Mouse (Mus musculus): ENCODE data around the gene Nupl1. TPM values are rescaled to one million over a fixed set of nuclear protein-coding genes. Genes with fewer than 3 reads are reported as not detected.

Nupl1 gene
- total and polyA plus RNA-seq, 3 experiments = not detected

DNA sequence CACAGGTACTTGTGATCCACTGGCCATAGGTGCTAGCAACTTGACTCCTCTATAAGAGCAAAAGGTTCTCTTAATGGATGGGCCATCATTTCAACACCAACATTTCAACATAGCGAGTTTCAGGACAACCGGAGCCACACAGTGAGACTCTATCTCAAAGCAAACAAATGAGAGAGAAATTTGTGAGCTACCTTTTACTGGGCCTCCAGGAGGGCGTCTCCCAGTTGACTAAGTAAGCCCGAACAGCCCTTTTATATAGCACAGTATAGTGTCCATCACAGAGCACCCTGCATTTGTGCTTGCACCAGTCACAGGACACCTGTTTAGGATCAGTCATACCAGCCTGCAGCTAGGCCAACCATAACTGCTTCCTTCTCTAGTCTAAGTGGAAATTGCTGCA is 5.9 kb upstream of the Nupl1 start:
- in situ Hi-C loops (cut with MboI; ENCODE audit: low pct_ligation_motif_present, low pct_unique_long_range_greater_than_20kb, low sequenced_read_pairs) = loop anchor here (25.0 kb wide), 1 partner anchor 480 kb away; no protein-coding TSS in a partner anchor
- no peaks in the 10 kb centered on the region for H3K9me3 ChIP-seq (replicated peaks; ENCODE audit: low read length)
- H3K27me3 ChIP-seq (replicated peaks) = no peaks in the 10 kb centered on the region
- H3K79me2 ChIP-seq (replicated peaks; ENCODE audit: control insufficient read depth, extremely low read depth, insufficient read depth, poor library complexity, severe bottlenecking) = no peaks in the 10 kb centered on the region
- no peak overlapping the region for H3K9ac ChIP-seq (ENCODE audit: insufficient read depth, low read depth)
- DNase-seq (ENCODE audit: extremely low read depth) = no peak
- H3K4me1 ChIP-seq (ENCODE audit: control insufficient read depth in 1 of 2, insufficient read depth in 2 of 2) = peaks cover 0 to 7% of the 10 kb centered on the region in 2 experiments; a peak in 2 of 4 replicates
- no peak overlapping the region for H3K4me2 ChIP-seq (ENCODE audit: insufficient read depth, low read depth, poor library complexity, severe bottlenecking)
- H3K27ac ChIP-seq (ENCODE audit: insufficient read depth, low read depth) = no peak overlapping the region
- H3K4me3 ChIP-seq (replicated peaks in 1 of 3; ENCODE audit: low read depth in 2 of 3, low read length in 2 of 3, poor library complexity in 1 of 3) = no peak overlapping the region
- dilution Hi-C loops (cut with MboI; ENCODE audit: extremely low pct_ligation_motif_present, extremely low pct_unique_long_range_greater_than_20kb, low sequenced_read_pairs) = no loop called here
- H3K36me3 ChIP-seq (replicated peaks in 1 of 2; ENCODE audit: control insufficient read depth in 1 of 2, insufficient read depth in 1 of 2, low read length in 1 of 2) = no peaks in the 10 kb centered on the region
- no peak for TF ChIP-seq TBP (conservative IDR thresholded peaks at IDR 0.05; ENCODE audit: low read depth, low read length)
- no peak for TF ChIP-seq ZC3H11A (IDR thresholded peaks at IDR 0.05; ENCODE audit: low read depth, low read length)

DNA sequence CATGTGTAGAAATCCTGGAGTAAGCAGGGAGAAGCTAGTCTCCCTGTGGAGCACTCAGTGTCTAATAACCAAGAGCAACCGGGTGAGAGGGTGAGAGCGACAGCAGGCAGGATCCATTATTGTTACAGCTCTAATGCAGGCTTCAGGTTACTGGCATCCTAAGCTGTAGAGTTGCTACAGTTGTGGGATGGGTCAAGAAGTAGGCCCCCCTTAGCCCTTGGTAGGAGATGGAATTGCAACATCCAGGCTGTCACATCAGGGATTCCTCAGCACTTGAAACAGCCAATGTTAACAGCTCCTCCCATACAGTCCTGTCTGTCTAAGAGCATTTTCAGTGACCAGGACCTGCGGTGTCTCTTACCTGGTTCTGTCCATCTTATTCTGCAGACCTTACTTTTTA is 5.1 kb upstream of the Nupl1 start:
- Histone ChIP-seq H3K79me2 (replicated peaks; ENCODE audit: control insufficient read depth, extremely low read depth, insufficient read depth, poor library complexity, severe bottlenecking) (no peaks in the 10 kb centered on the region), H3K27ac (ENCODE audit: insufficient read depth, low read depth) (no peak overlapping the region), H3K27me3 (replicated peaks) (no peaks in the 10 kb centered on the region), H3K36me3 (replicated peaks in 1 of 2; ENCODE audit: control insufficient read depth in 1 of 2, insufficient read depth in 1 of 2, low read length in 1 of 2) (no peaks in the 10 kb centered on the region), H3K4me3 (replicated peaks in 1 of 3; ENCODE audit: low read depth in 2 of 3, low read length in 2 of 3, poor library complexity in 1 of 3) (no peak overlapping the region), H3K4me1 (ENCODE audit: control insufficient read depth in 1 of 2, insufficient read depth in 2 of 2) (peaks cover 0 to 7% of the 10 kb centered on the region in 2 experiments; a peak in 2 of 4 replicates), H3K4me2 (ENCODE audit: insufficient read depth, low read depth, poor library complexity, severe bottlenecking) (no peak overlapping the region), H3K9me3 (replicated peaks; ENCODE audit: low read length) (no peaks in the 10 kb centered on the region), H3K9ac (ENCODE audit: insufficient read depth, low read depth) (no peak overlapping the region)
- dilution Hi-C loops (cut with MboI; ENCODE audit: extremely low pct_ligation_motif_present, extremely low pct_unique_long_range_greater_than_20kb, low sequenced_read_pairs) (no loop called here), in situ Hi-C loops (cut with MboI; ENCODE audit: low pct_ligation_motif_present, low pct_unique_long_range_greater_than_20kb, low sequenced_read_pairs) (loop anchor here (25.0 kb wide), 1 partner anchor 481 kb away; no protein-coding TSS in a partner anchor)
- TF ChIP-seq ZMIZ1 (IDR thresholded peaks at IDR 0.05; ENCODE audit: low read depth, low read length) (no peak), JUND (conservative IDR thresholded peaks at IDR 0.05; ENCODE audit: low read depth, low read length) (no peak), ZC3H11A (IDR thresholded peaks at IDR 0.05; ENCODE audit: low read depth, low read length) (no peak)
- no peak for DNase-seq (ENCODE audit: extremely low read depth)

DNA sequence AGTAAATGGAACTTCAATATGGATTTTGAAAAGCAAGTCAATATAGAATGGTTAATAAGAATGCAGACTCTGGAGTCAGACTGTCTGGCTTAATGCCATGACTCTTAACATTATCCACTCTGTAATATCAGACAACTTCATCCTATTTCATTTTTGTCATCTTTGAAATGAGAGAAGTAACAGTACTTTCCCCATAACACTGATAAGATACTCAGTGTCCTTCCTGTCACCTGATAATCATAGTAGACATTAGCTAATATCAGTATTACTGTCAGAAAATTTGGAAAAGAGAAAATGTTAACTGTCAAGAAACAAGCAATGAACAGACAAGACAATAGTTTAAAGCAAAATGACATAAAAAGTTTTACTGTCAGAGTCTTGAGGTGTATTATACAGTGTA is 3.5 kb upstream of the Nupl1 start:
- no peak overlapping the region for H3K9ac ChIP-seq (ENCODE audit: insufficient read depth, low read depth)
- H3K79me2 ChIP-seq (replicated peaks; ENCODE audit: control insufficient read depth, extremely low read depth, insufficient read depth, poor library complexity, severe bottlenecking) = peaks cover 14% of the 10 kb centered on the region
- H3K9me3 ChIP-seq (replicated peaks; ENCODE audit: low read length) = no peaks in the 10 kb centered on the region
- DNase-seq (ENCODE audit: extremely low read depth) = no peak
- H3K4me2 ChIP-seq (ENCODE audit: insufficient read depth, low read depth, poor library complexity, severe bottlenecking) = no peak overlapping the region
- dilution Hi-C loops (cut with MboI; ENCODE audit: extremely low pct_ligation_motif_present, extremely low pct_unique_long_range_greater_than_20kb, low sequenced_read_pairs) (no loop called here), in situ Hi-C loops (cut with MboI; ENCODE audit: low pct_ligation_motif_present, low pct_unique_long_range_greater_than_20kb, low sequenced_read_pairs) (loop anchor here (25.0 kb wide), 1 partner anchor 483 kb away; no protein-coding TSS in a partner anchor)
- H3K27ac ChIP-seq (ENCODE audit: insufficient read depth, low read depth) = no peak overlapping the region
- no peaks in the 10 kb centered on the region for H3K27me3 ChIP-seq (replicated peaks)
- H3K36me3 ChIP-seq (replicated peaks in 1 of 2; ENCODE audit: control insufficient read depth in 1 of 2, insufficient read depth in 1 of 2, low read length in 1 of 2) = no peaks in the 10 kb centered on the region
- no peak overlapping the region for H3K4me3 ChIP-seq (replicated peaks in 1 of 3; ENCODE audit: low read depth in 2 of 3, low read length in 2 of 3, poor library complexity in 1 of 3)
- TF ChIP-seq MYC (IDR thresholded peaks at IDR 0.05; ENCODE audit: low read depth, low read length) (no peak), SIN3A (IDR thresholded peaks at IDR 0.05; ENCODE audit: low read length) (no peak), JUN (IDR thresholded peaks at IDR 0.05; ENCODE audit: insufficient read depth, low read depth, low read length) (no peak), POLR2A (IDR thresholded peaks at IDR 0.05; ENCODE audit: low read depth, low read length) (no peak), MXI1 (IDR thresholded peaks at IDR 0.05; ENCODE audit: low read depth, low read length) (no peak), USF2 (conservative IDR thresholded peaks at IDR 0.05; ENCODE audit: low read depth, low read length) (no peak), CHD2 (IDR thresholded peaks at IDR 0.05; ENCODE audit: low read length) (no peak), EP300 (IDR thresholded peaks at IDR 0.05; ENCODE audit: low read length) (no peak)
- H3K4me1 ChIP-seq (ENCODE audit: control insufficient read depth in 1 of 2, insufficient read depth in 2 of 2) = peaks cover 0 to 7% of the 10 kb centered on the region in 2 experiments; a peak in 2 of 4 replicates
